Mouse (Mus musculus) heart, embryonic 16.5 days (tissue): ENCODE results near the gene Thsd1. TPM values are rescaled to one million over a fixed set of nuclear protein-coding genes. Genes with fewer than 3 reads are reported as not detected.

Experiments used
- ATAC-seq: fragments of 200-750 bp; cut with Nextera tagmentation; replicated peaks from 2 replicates; pipeline ENCODE4 v1.8.0; 2017; ENCODE audit warnings: moderate number of reproducible peaks; ENCODE audit not compliant: insufficient read depth, low FRiP score; ENCODE audit errors: extremely low read depth
- H3K27ac ChIP-seq: fragments of 300-500 bp; sonication (generic); 2 replicates; pipeline ENCODE4 v1.5.1; 2014; ENCODE audit warnings: mild to moderate bottlenecking, low read length, control low read depth, moderate library complexity
- H3K27me3 ChIP-seq: fragments of 300-500 bp; sonication (generic); 2 replicates; pipeline ENCODE4 v1.6.1; 2014; ENCODE audit warnings: low read length, mixed read lengths; ENCODE audit not compliant: control insufficient read depth, insufficient read depth
- H3K36me3 ChIP-seq: fragments of 300-500 bp; sonication (generic); 2 replicates; pipeline ENCODE4 v1.6.1; 2014; ENCODE audit not compliant: control insufficient read depth, insufficient read depth
- H3K4me1 ChIP-seq: fragments of 300-500 bp; sonication (generic); 2 replicates; pipeline ENCODE4 v1.6.1; 2014; ENCODE audit warnings: low read length, mixed read lengths; ENCODE audit not compliant: control insufficient read depth, insufficient read depth
- H3K4me2 ChIP-seq: fragments of 300-500 bp; sonication (generic); 2 replicates; pipeline ENCODE4 v1.6.1; 2014; ENCODE audit warnings: low read depth, mild to moderate bottlenecking, control low read depth, low read length
- H3K4me3 ChIP-seq: fragments of 300-500 bp; sonication (generic); 2 replicates; pipeline ENCODE4 v1.5.1; 2014; ENCODE audit warnings: mild to moderate bottlenecking, control low read depth, low read length
- H3K9ac ChIP-seq: fragments of 300-500 bp; sonication (generic); 2 replicates; pipeline ENCODE4 v1.6.1; 2014; ENCODE audit warnings: low read length, control low read depth
- H3K9me3 ChIP-seq: fragments of 300-500 bp; sonication (generic); replicated peaks from 2 replicates; pipeline ENCODE4 v1.6.1; 2016; ENCODE audit warnings: low read length; ENCODE audit not compliant: control insufficient read depth
- WGBS: fragments of 180-500 bp; shearing (Covaris S2); extraction: QIAGEN DNeasy Blood & Tissue Kit; methylation state at CpG from one replicate; pipeline ENCODE4 v1.1.7; 2014; 5-methylcytosine and 5-hydroxymethylcytosine counted together
- polyA plus RNA-seq: library from polyadenylated mRNA; unstranded; fragments of >200 nt; fragmentation: Nextera tagmentation; extraction: Ambion mirVana; gene quantifications from 2 replicates; pipeline ENCODE4 v1.2.1, GENCODE M21; 2015

Gene Thsd1
- polyA plus RNA-seq, 1 experiment from 2014 or later, result 13.2 TPM

DNA sequence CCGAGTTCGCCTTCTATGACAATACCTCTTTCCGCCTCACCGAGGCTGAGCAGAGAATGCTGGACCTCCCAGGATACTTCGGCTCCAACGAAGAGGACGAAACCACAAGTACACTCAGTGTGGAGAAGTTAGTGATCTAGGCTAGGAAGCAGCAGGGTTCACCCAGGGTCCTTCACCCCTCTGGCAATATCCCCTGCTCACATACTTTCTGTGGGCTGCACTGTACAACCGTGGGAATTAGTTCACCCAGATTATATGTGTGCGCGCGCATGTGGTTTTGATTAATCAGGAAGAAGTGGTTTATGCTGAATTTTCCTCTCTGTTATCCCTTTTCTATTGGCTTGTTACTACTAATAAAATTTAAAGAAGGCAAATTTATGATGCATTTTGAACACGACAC, 32.4 kb downstream of the Thsd1 start:
- no peaks in the 10 kb centered on the region for H3K9me3 ChIP-seq
- peaks cover 5% of the 10 kb centered on the region for H3K4me1 ChIP-seq
- WGBS, result 73% methylated on average over 12 of the region's 12 CpGs
- H3K4me3 ChIP-seq, result no peak overlapping the region
- ATAC-seq, result no peak
- H3K36me3 ChIP-seq, result no peaks in the 10 kb centered on the region
- no peak overlapping the region for H3K4me2 ChIP-seq
- no peak overlapping the region for H3K9ac ChIP-seq
- no peak overlapping the region for H3K27ac ChIP-seq
- H3K27me3 ChIP-seq, result no peaks in the 10 kb centered on the region

DNA sequence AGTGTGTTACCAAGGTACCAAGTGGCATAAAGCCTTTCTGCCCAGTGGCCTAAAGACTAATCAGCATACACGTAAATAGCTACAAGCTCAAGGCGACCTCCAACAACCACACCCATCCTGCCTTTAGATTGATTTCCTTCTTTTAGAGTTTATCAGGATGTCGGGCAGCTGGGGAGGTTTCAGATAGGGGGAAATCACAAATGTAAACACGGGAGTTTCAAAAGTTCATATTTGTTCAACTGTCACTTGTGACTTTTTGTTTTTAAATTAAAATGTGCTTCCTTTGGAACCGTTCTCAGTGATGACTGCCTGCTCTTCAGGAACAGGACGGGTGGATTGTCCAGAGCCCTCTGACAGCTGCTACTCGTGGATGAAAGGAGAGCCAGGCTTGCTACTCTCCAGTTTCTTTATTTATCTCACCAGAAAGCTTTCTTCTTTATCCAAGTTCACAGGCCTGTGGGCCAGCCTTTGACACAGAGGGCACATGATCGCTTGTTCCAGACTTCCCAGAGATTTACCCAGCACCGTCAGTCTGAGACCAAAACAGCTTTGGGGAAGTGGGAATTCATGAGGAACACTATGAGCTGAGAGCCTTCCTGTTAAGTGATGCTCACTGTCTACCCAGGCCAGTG, 33.1 kb downstream of the Thsd1 start:
- no peak overlapping the region for H3K9ac ChIP-seq
- 10% methylated on average over 9 of the region's 9 CpGs for WGBS
- H3K36me3 ChIP-seq, result no peaks in the 10 kb centered on the region
- H3K4me3 ChIP-seq, result no peak overlapping the region
- peak; percentile 46 for ATAC-seq
- H3K4me2 ChIP-seq, result no peak overlapping the region
- H3K9me3 ChIP-seq, result no peaks in the 10 kb centered on the region
- H3K27me3 ChIP-seq, result no peaks in the 10 kb centered on the region
- peak overlapping the region; percentile 51 for H3K27ac ChIP-seq
- H3K4me1 ChIP-seq, result peaks cover 5% of the 10 kb centered on the region

DNA sequence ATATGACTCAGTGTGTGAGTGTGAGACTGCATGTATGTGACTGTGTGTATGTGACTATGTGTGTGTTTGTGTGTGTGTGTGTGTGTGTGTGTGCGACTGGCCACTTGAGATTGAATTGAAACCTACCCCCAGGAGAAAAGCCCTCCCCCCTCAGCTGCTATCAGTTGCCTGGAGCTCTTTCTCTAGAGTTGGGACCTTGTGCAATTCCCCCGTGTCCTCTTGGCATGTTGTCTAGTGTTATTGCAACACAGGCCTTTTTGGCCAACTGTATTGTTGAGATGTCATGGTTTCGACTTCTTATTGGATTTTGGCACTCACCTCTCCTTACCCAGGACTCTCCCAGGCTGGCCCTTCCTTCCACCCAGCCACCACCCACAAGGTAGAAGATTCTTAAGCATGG, 35.2 kb downstream of the Thsd1 start:
- no peak for ATAC-seq
- Histone ChIP-seq H3K9ac (no peak overlapping the region), H3K4me2 (no peak overlapping the region), H3K27me3 (no peaks in the 10 kb centered on the region), H3K36me3 (no peaks in the 10 kb centered on the region), H3K9me3 (no peaks in the 10 kb centered on the region), H3K27ac (no peak overlapping the region), H3K4me1 (peaks cover 5% of the 10 kb centered on the region), H3K4me3 (no peak overlapping the region)
- WGBS, result 78% methylated on average over 3 of the region's 3 CpGs

DNA sequence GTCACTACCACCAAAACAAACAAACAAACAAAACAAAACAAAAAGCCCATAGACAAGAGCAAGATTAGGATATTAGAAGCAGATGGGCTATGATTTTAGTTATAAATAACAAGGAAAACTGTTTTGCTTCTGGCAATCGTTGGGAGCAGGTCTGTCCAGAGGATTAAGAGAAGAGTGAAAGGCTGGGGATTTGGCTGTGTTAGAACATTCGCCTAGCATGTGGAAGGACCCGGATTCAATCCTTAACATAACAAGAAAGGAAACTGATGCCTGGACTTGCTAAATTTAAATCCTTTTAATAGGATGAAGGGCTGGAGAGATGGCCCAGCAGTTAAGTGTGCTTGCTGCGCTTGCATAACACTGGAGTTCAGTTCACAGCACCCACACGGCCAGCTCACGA, 37.2 kb downstream of the Thsd1 start:
- Histone ChIP-seq H3K9ac (no peak overlapping the region), H3K4me3 (no peak overlapping the region), H3K9me3 (no peaks in the 10 kb centered on the region; the same call in 1 of the 2 replicates), H3K4me1 (peaks cover 5% of the 10 kb centered on the region), H3K27ac (no peak overlapping the region), H3K27me3 (no peaks in the 10 kb centered on the region), H3K4me2 (no peak overlapping the region), H3K36me3 (no peaks in the 10 kb centered on the region)
- 72% methylated on average over 6 of the region's 6 CpGs for WGBS
- ATAC-seq, result no peak

DNA sequence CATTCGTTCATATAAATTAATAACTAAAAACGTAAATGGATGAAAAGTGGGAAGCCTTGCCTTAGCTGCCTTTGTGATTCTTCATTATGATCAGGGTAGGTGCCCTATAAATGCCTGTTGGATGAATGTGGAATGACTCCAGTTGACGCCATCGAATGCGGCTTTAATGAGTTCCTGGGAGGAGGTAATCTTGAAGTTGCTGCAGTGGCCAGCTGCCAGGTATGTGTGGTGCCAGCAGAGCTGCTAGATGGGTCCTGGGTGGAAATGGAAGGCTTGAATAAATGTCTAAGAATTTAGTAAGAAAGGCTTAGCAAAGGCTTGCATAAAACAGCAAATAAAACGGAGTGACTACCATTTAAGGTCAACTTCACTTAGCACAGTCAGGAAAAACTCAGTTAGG, 37.7 kb downstream of the Thsd1 start:
- 73% methylated on average over 6 of the region's 6 CpGs for WGBS
- peaks cover 5% of the 10 kb centered on the region for H3K4me1 ChIP-seq
- no peaks in the 10 kb centered on the region for H3K36me3 ChIP-seq
- H3K9ac ChIP-seq, result no peak overlapping the region
- no peak overlapping the region for H3K4me2 ChIP-seq
- ATAC-seq, result no peak
- no peak overlapping the region for H3K4me3 ChIP-seq
- no peak overlapping the region for H3K27ac ChIP-seq
- no peaks in the 10 kb centered on the region for H3K27me3 ChIP-seq
- no peaks in the 10 kb centered on the region; the same call in 1 of the 2 replicates for H3K9me3 ChIP-seq

DNA sequence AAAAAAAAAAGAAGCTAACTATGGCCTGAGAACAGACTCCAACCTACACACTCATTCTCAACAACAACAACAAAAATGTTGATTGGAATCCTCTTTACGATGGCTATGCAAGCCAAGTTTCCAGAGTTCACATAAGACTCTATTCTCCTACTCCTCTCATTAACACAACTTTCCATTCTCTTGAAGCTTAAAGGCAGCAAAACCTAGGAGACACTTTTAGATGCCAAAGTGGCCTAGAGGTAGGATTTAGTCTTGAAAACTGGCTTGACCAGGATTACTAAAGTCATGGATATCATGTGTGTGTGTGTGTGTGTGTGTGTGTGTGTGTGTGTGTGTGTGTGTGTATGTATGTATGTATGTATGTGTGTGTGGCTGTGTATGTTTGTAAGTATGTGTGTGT, 38.1 kb downstream of the Thsd1 start:
- Histone ChIP-seq H3K4me2 (no peak overlapping the region), H3K36me3 (no peaks in the 10 kb centered on the region), H3K27me3 (no peaks in the 10 kb centered on the region), H3K27ac (no peak overlapping the region), H3K9ac (no peak overlapping the region), H3K4me1 (peaks cover 5% of the 10 kb centered on the region), H3K4me3 (no peak overlapping the region), H3K9me3 (no peaks in the 10 kb centered on the region; the same call in 1 of the 2 replicates)
- no peak for ATAC-seq
- 91% methylated on average over 1 of the region's 1 CpGs for WGBS

DNA sequence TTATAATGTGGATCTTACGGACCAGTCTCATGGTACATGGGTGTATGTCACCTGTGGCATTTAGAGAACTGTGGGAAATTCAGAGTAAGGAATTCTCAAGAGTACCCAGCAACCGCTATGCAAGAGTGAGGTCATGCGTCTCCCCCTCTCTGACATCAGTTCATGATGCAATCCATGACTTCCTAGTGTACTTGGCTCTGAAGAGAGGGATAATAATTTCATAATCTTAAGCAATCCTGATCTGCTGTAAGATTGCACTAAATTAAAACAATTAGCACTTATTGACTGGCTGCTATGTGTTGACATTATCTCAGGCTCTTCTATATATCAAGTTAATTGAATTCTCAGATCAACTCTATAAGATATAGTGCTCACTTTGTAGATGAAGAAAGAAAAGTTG, 39.7 kb downstream of the Thsd1 start:
- H3K36me3 ChIP-seq, result no peaks in the 10 kb centered on the region
- H3K4me3 ChIP-seq, result no peak overlapping the region
- H3K9me3 ChIP-seq, result no peaks in the 10 kb centered on the region; the same call in 1 of the 2 replicates
- WGBS, result 87% methylated on average over 3 of the region's 3 CpGs
- ATAC-seq, result no peak
- H3K27ac ChIP-seq, result no peak overlapping the region
- H3K9ac ChIP-seq, result no peak overlapping the region
- H3K4me2 ChIP-seq, result no peak overlapping the region
- H3K4me1 ChIP-seq, result no peaks in the 10 kb centered on the region
- H3K27me3 ChIP-seq, result no peaks in the 10 kb centered on the region

DNA sequence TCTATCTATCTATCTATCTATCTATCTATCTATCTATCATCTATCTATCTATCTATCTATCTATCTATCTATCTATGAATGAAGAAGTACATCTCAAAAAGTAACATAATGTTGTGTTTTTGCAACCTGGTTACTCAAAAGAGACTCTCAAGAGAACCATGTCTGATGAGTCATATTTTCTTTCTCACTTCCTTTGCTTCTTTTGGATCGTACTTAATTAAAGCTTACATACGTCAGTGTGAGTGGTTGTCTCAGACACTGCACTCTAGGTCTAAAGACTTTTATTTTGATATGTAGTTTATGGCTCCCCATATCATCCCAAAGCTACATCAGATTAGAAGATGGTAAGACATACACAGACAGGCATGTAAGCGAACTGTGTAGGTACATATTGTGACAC, 46.0 kb downstream of the Thsd1 start:
- Histone ChIP-seq H3K27ac (no peak overlapping the region), H3K4me3 (no peak overlapping the region)

DNA sequence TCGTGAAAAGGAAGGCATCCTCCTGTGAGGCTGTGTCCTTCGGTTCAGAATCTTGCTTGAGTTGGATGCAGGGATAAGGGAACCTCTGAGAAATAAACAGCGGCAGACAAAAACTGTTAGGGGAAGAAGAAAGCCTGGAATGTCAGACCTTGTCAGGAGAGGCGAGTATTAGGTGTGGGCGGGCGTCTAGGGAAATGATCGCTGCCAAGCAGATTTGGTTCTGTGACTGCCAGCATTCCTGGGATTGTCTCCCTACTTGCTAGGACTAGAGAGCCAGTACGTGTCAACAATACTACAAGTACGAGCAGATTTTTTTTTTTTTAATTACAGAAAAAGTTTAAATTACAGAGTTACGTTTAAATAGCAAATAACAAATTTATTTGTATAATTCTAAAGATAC, 47.5 kb downstream of the Thsd1 start:
- H3K9me3 ChIP-seq, result no peaks in the 10 kb centered on the region
- H3K27ac ChIP-seq, result no peak overlapping the region
- no peaks in the 10 kb centered on the region for H3K27me3 ChIP-seq
- H3K9ac ChIP-seq, result no peak overlapping the region
- WGBS, result 35% methylated on average over 10 of the region's 10 CpGs
- H3K36me3 ChIP-seq, result no peaks in the 10 kb centered on the region
- H3K4me1 ChIP-seq, result peaks cover 4% of the 10 kb centered on the region; the same call in 1 of the 2 replicates
- no peak overlapping the region for H3K4me2 ChIP-seq
- H3K4me3 ChIP-seq, result no peak overlapping the region
- no peak for ATAC-seq

More for the DNA sequence above, 46.0 kb downstream of the Thsd1 start:
- no peaks in the 10 kb centered on the region for H3K36me3 ChIP-seq
- H3K9me3 ChIP-seq, result no peaks in the 10 kb centered on the region; the same call in 1 of the 2 replicates
- H3K27me3 ChIP-seq, result no peaks in the 10 kb centered on the region
- 73% methylated on average over 3 of the region's 3 CpGs for WGBS
- no peak overlapping the region for H3K9ac ChIP-seq
- ATAC-seq, result no peak
- H3K4me1 ChIP-seq, result peaks cover 4% of the 10 kb centered on the region; the same call in 1 of the 2 replicates
- no peak overlapping the region for H3K4me2 ChIP-seq
